Mouse (Mus musculus) layer of hippocampus, adult 2 months (tissue): ENCODE results near the gene Adamts12. TPM values are rescaled to one million over a fixed set of nuclear protein-coding genes. Genes with fewer than 3 reads are reported as not detected.

Source experiments
- DNase-seq, 2 experiments: peaks; one replicate each; pipeline ENCODE4 v3.0.0; 2022; ENCODE audit warnings: low spot score in 2 of 2
- H3K27ac ChIP-seq: fragments of 200-600 bp; 2 replicates; pipeline ENCODE4 v1.8.1; 2022
- H3K4me3 ChIP-seq: fragments of 200-600 bp; 2 replicates; pipeline ENCODE4 v1.8.1; 2022; ENCODE audit warnings: mild to moderate bottlenecking
- CTCF ChIP-seq: fragments of 200-600 bp; conservative IDR thresholded peaks from 2 replicates; pipeline ENCODE4 v1.8.1; 2022; ENCODE audit warnings: antibody characterized with exemption, mild to moderate bottlenecking, moderate library complexity
- total RNA-seq, 2 experiments: library from RNA; stranded (reverse); gene quantifications; 2 replicates each; pipeline ENCODE4 v1.2.3; 2021

Gene Adamts12
- total RNA-seq, 2 experiments from 2014 or later: 0.39 to 1.3 TPM

DNA sequence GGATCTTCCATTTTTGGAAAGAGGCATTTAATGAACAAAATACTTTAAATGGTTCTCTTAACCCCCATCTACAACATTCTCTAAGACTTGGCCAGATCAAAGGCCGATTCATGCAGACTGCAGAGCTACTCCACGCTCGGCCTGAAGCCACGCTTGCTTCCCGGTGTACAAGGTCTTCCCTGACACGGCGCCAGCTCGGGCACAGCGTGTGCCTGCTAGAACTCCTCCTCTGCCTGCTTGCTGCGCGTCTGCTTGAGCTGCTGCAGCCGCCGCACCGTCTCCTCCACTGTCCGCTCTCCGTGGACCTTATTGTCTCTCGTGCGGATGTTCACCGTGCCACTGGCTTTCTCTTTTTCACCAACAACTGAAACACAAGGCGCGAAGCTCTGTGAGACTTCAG lies 319.2 kb downstream of the Adamts12 start:
- H3K4me3 ChIP-seq: no peak overlapping the region
- TF ChIP-seq CTCF: no peak
- no peak for DNase-seq
- H3K27ac ChIP-seq: no peak overlapping the region

DNA sequence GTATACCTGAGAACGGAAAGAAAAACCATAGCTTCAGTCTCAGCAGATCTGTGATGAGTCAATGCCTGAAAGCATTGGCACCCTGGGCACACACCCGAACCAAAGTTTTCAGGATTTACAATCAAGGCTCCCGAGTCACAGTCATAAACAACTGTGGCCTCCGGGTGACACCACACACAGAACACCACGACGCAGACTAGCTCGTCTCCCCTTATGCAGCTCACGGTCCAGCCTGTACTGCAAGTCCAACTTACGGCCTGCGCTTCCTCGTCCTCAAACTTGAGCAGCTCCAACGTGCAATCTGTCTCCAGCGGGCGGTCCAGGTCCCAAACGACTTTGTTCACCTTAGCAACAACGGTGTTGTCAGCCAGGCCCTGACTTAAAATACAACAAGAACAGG lies 328.3 kb downstream of the Adamts12 start:
- TF ChIP-seq CTCF: no peak

DNA sequence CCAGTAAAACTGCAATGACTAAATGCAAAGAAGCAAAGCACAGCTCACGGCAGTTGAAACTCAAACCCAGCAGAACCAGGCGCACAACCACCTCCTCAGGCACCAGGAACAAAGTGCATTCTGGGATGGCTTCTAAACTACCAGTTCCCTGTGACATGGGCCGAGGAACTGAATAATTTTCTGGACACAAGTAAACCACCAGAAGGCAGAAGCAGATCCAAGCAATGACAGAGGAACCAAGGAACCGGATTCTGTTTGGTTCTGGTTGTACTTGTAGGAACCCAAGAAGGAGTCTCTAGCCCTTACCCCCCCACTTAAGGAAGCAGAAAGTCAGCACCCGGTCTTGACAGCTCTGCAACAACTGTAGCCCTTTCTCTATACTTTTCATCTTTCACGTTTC lies 331.8 kb downstream of the Adamts12 start:
- Histone ChIP-seq H3K4me3 (no peak overlapping the region), H3K27ac (no peak overlapping the region)
- DNase-seq: no peak
- TF ChIP-seq CTCF: peak; percentile 48

More for the DNA sequence above, 328.3 kb downstream of the Adamts12 start:
- DNase-seq: no peak
- Histone ChIP-seq H3K4me3 (no peak overlapping the region), H3K27ac (no peak overlapping the region)

Other genes starting within 250 kb of the Adamts12 start
- not detected for gene C1qtnf3, start 112.5 kb upstream of the Adamts12 start, total RNA-seq
- gene Amacr, start 83.0 kb upstream of the Adamts12 start, total RNA-seq: 10 to 100 TPM; 11.1 to 12.0 TPM
- not detected for gene Slc45a2, start 64.1 kb upstream of the Adamts12 start, total RNA-seq
- gene Rxfp3, start 26.8 kb upstream of the Adamts12 start, total RNA-seq: 1 to 10 TPM; 5.2 to 5.5 TPM